Mouse (Mus musculus) adrenal gland, postnatal 36 days (tissue): Measurements from ENCODE around the gene Cox6b2. TPM values are rescaled to one million over a fixed set of nuclear protein-coding genes. Genes with fewer than 3 reads are reported as not detected.

Experiments
- DNase-seq, 2 experiments: peaks; one replicate each; pipeline ENCODE4 v3.0.0; 2021; ENCODE audit warnings: mixed read lengths in 1 of 2
- total RNA-seq, 2 experiments: library from RNA; stranded (reverse); gene quantifications; 2 replicates each; pipeline ENCODE4 v1.2.3; 2021

The Cox6b2 gene
- total RNA-seq, 2 experiments from 2014 or later: 7.5 to 7.8 TPM

DNA sequence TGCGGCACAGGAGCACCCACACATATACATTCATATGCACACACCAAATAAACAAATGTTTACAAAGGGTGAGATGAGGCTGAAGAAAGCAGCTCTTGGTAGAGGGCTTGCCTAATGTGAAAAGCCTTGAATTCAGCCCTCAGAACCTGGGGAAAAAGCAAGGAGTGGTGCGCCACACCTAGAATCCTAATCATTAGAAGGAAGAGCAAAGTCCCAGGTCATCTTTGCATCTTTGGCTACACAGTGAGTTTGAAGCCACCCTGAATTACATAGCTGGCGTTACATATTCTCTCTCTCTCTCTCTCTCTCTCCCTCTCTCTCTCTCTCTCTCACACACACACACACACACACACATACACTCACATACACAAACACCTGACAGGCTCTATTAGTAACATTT is 33.6 kb downstream of the Cox6b2 start:
- no peak for DNase-seq

DNA sequence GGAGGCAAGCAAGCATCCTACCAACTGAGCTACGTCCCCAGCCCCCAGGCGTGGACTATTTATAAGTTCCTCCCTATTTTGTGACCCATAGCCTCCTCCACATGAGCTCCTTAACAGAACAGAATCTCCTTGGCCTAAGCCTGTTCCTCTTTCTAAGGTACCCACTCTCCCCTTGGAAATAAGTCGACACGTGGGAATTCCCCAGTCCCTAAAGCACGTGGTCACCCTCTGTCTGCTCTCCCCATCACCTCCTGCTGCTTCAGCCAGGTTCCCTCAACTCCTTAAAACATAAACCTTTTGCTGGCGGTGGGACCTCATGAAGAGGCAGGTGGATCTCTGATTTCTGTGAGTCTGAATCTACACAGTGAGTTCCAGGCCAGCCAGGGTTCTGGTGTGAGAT is 35.9 kb downstream of the Cox6b2 start:
- DNase-seq: no peak

GRCm38 (mm10) chr7:4712594-4712993 is 40.3 kb downstream of the Cox6b2 start:
- no peak for DNase-seq

DNA sequence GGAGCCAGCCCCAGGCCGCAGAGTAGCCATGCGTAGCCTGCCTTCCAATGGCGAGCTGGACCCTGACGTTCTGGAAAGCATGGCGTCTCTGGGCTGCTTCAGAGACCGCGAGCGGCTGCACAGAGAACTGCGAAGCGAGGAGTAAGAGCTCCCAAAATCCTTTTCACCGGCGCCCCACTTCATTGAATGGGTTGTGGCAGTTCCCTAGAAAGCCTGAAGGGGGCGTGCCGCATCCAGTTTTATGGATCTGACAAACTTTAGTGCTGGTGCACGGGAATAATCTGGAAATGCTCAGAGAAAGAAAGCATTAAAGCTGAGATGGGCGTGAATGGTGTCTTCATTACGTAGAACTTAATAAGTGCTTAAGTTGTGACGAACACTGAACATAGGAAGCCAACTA is 47.8 kb downstream of the Cox6b2 start:
- peak; percentile 41 to 59 for DNase-seq

DNA sequence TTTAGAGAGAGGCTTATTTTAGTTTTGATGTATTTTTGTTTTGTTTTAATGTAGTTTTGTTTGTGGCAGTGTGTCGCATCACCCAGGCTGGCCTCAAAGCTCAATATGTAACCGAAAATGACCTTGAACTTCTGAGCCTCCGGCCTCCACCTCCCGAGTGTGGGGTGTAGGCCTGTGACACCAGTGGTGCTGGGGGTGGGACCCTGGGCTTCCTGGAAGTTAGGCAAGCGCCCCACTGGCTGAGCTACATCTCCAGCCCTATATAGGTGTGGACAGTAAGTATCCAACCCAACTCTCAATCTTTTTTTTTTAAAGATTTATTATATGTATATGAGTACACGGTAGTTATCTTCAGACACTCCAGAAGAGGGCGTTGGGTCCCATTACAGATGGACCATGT is 49.7 kb downstream of the Cox6b2 start:
- DNase-seq: no peak

DNA sequence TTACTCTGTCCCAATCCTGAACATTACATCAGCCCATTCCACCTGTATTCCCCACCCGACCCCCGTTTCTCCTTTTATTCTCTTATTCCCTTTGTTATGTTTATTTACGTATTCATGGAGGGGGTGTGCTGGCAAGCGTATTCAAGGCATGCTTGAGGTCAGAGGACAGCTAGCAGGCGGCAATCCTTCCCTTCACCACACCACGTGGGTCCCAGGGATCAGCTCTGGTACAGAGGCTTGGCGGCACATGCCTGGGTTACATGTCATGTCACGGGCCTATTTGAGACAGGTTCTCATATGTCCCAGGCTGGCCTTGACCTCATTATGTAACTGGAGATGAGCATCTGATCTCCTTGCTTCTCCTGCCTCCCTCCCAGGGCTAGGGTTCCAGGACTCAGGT is 50.6 kb downstream of the Cox6b2 start:
- DNase-seq: no peak

Other genes with a start within 250 kb of the Cox6b2 start
- 1 to 10 TPM; 1.0 to 1.8 TPM for gene Tnnt1, start 236.7 kb downstream of the Cox6b2 start, total RNA-seq
- under 1 TPM; 0.56 to 0.76 TPM for gene Tnni3, start 228.9 kb downstream of the Cox6b2 start, total RNA-seq
- 1 to 10 TPM in 1 of 2 experiments, under 1 TPM in 1; 0.70 to 1.2 TPM for gene Dnaaf3, start 220.6 kb downstream of the Cox6b2 start, total RNA-seq
- 1 to 10 TPM; 6.4 to 9.5 TPM for gene Syt5, start 205.6 kb downstream of the Cox6b2 start, total RNA-seq
- gene Ptprh, start 149.1 kb downstream of the Cox6b2 start, total RNA-seq: not detected
- gene Tmem86b, start 121.7 kb downstream of the Cox6b2 start, total RNA-seq: 1 to 10 TPM; 5.9 to 8.2 TPM
- gene Ppp6r1, start 94.1 kb downstream of the Cox6b2 start, total RNA-seq: 10 to 100 TPM; 82.6 to 89.5 TPM
- gene Hspbp1, start 68.0 kb downstream of the Cox6b2 start, total RNA-seq: 10 to 100 TPM; 47.8 to 50.7 TPM
- 1 to 10 TPM; 6.6 to 8.0 TPM for gene Brsk1, start 62.5 kb downstream of the Cox6b2 start, total RNA-seq
- gene Tmem150b, start 27.8 kb downstream of the Cox6b2 start, total RNA-seq: under 1 TPM; 0.16 to 0.43 TPM
- gene Kmt5c, start 13.0 kb downstream of the Cox6b2 start, total RNA-seq: 10 to 100 TPM; 30.5 to 34.6 TPM
- not detected for gene Fam71e2, start 18.2 kb upstream of the Cox6b2 start, total RNA-seq
- gene Il11, start 29.8 kb upstream of the Cox6b2 start, total RNA-seq: under 1 TPM; 0.13 to 0.56 TPM
- gene Tmem190, start 29.8 kb upstream of the Cox6b2 start, total RNA-seq: not detected
- gene Tmem238, start 36.6 kb upstream of the Cox6b2 start, total RNA-seq: 10 to 100 TPM in 1 of 2 experiments, 1 to 10 TPM in 1; 8.2 to 15.0 TPM
- gene Rpl28, start 39.8 kb upstream of the Cox6b2 start, total RNA-seq: 1,000 to 10,000 TPM in 1 of 2 experiments, 100 to 1,000 TPM in 1; 989 to 1,001 TPM
- gene Ube2s, start 59.5 kb upstream of the Cox6b2 start, total RNA-seq: 100 to 1,000 TPM; 123 to 125 TPM
- gene Shisa7, start 91.6 kb upstream of the Cox6b2 start, total RNA-seq: under 1 TPM; 0.86 to 0.93 TPM
- gene Isoc2b, start 117.2 kb upstream of the Cox6b2 start, total RNA-seq: 10 to 100 TPM in 1 of 2 experiments, 1 to 10 TPM in 1; 9.2 to 23.4 TPM
- gene Isoc2a, start 124.1 kb upstream of the Cox6b2 start, total RNA-seq: 10 to 100 TPM; 23.5 to 47.3 TPM
- gene Gm36210, start 153.4 kb upstream of the Cox6b2 start, total RNA-seq: not detected
- 10 to 100 TPM; 13.7 to 15.5 TPM for gene Zfp628, start 162.1 kb upstream of the Cox6b2 start, total RNA-seq
- gene Nat14, start 168.9 kb upstream of the Cox6b2 start, total RNA-seq: 10 to 100 TPM in 1 of 2 experiments, 1 to 10 TPM in 1; 7.1 to 11.5 TPM
- 1 to 10 TPM; 1.7 to 2.7 TPM for gene Ssc5d, start 172.7 kb upstream of the Cox6b2 start, total RNA-seq
- gene Sbk2, start 211.3 kb upstream of the Cox6b2 start, total RNA-seq: under 1 TPM; 0.36 to 0.89 TPM
- under 1 TPM; 0.23 to 0.50 TPM for gene Sbk3, start 218.1 kb upstream of the Cox6b2 start, total RNA-seq
- gene Zfp579, start 243.1 kb upstream of the Cox6b2 start, total RNA-seq: 10 to 100 TPM; 16.5 to 16.8 TPM